Mouse (Mus musculus) heart, adult 2 months (tissue): ENCODE measurements around the gene Pola1.

Experiments
- CTCF ChIP-seq: fragments of 200-600 bp; IDR thresholded peaks from 2 replicates; pipeline ENCODE4 v1.8.1; 2022; ENCODE audit warnings: antibody characterized with exemption, mild to moderate bottlenecking, moderate library complexity
- EP300 ChIP-seq: fragments of 200-500 bp; IDR thresholded peaks from 2 replicates; pipeline ENCODE4 v1.6.1; 2011; ENCODE audit warnings: low read depth, low read length, control low read depth; ENCODE audit not compliant: insufficient read depth
- POLR2A ChIP-seq: fragments of 200-500 bp; IDR thresholded peaks from 2 replicates; pipeline ENCODE4 v1.6.1; 2011; ENCODE audit warnings: mild to moderate bottlenecking, low read depth, low read length, control low read depth; ENCODE audit not compliant: insufficient read depth

GRCm38 (mm10) chrX:93301798-93302197, 330.2 kb downstream of the Pola1 start:
- TF ChIP-seq EP300: no peak
- no peak for TF ChIP-seq POLR2A
- no peak for TF ChIP-seq CTCF
